Mouse (Mus musculus) urinary bladder, postnatal 36 days (tissue): ENCODE results near the gene Slc34a3.

ENCODE experiments used
- DNase-seq, 2 experiments: peaks; one replicate each; pipeline ENCODE4 v3.0.0; 2022; ENCODE audit warnings: low spot score in 2 of 2, mixed read lengths in 1 of 2

The Slc34a3 gene

DNA sequence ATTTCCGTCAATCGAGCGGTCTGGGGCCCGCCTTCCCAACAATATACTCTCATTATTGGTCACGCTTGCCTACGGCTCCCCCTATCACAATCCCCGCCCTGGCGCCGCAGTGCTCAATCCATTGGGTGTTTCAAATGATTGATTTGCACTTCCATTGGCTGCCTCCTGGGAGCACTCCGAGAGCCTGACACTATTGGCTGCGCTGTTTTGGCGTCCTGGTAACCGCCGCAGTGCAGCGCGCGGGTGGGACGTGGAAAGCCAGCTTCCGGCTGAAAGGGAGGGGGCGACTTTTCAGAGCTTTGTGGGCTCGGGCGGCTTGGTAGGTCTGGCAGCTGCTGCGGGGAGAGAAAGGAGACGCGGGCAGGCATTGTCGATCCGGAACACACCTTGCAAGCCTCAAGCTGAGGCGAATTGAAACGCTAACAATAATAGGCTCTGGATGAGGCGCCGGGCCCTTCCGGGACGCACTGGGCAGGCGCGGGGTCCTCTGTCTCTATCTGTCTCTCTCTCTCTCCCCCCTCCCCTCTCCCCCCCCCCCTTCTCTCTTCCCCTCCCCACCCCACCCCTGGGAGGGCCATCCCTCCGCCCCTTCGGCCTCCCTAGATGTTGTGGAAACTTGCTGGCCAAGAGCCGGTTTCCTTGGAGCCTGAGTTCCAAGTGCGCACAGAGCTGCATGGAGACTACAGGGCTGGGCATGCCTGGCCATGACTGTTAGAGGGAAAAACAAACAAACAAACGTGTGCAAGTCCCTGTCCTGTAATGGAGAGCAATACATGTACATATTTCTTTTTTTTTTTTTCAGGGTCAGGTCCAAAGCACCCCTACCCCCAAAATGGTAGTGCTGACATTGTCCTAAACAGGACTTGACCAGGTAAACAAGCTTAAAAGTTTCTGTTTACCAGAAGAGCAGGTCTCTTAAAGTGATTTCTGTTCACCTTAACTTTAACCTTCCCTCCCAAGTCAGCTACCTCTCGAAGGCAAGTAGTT lies 9.1 kb downstream of the Slc34a3 start:
- peak; percentile 94 to 98 for DNase-seq

- DNase-seq = no peak
Observed at GRCm38 (mm10) chr2:25224492-25224765, 9.7 kb downstream of the Slc34a3 start, which contains the start of gene Tubb4b. TSS of gene Tubb4b (minus strand) at chr2:25224702.

- DNase-seq = peak; percentile 82 to 87
Observed at GRCm38 (mm10) chr2:25223681-25224491, 10.3 kb downstream of the Slc34a3 start.

- DNase-seq = no peak
Observed at GRCm38 (mm10) chr2:25221331-25221772, 12.8 kb downstream of the Slc34a3 start.

- no peak for DNase-seq
Observed at GRCm38 (mm10) chr2:25218445-25218844, 15.7 kb downstream of the Slc34a3 start, which contains the start of gene Fam166a. TSS of gene Fam166a (plus strand) at chr2:25218745.

GRCm38 (mm10) chr2:25217666-25218065 lies 16.5 kb downstream of the Slc34a3 start:
- no peak for DNase-seq

- DNase-seq = no peak
Observed at GRCm38 (mm10) chr2:25214444-25214843, 19.7 kb downstream of the Slc34a3 start, which contains the start of gene Stpg3. TSS of gene Stpg3 (minus strand) at chr2:25214637.

DNA sequence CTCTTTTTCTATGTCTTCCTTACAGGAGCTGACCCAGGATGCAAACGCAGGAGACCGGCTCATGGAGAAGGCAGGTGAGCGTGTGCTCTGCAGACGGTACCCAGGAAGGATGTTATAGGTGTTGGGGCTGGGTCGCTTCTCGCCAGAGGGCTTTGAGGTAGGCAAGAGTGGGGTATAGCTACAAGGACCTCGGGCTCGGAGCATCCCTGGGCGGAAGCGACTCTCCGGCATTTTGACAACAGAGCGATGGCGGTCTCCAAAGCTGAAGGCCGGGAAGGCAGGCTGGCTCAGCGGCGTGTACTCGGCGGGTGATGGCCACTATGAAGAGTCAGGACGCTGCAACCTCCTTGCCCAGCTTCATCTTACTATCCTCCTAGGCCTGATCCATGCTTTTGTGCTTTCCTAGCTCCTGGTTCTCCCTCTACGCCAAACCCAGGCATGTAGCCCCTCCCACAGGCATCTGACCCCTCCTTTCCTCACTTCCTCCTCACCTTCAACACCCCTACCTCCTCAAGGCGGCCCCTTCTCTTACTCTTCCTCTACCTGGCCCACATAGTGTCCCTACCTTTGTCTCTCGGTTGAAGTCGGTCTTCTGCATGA lies 20.8 kb downstream of the Slc34a3 start:
- DNase-seq = no peak

DNA sequence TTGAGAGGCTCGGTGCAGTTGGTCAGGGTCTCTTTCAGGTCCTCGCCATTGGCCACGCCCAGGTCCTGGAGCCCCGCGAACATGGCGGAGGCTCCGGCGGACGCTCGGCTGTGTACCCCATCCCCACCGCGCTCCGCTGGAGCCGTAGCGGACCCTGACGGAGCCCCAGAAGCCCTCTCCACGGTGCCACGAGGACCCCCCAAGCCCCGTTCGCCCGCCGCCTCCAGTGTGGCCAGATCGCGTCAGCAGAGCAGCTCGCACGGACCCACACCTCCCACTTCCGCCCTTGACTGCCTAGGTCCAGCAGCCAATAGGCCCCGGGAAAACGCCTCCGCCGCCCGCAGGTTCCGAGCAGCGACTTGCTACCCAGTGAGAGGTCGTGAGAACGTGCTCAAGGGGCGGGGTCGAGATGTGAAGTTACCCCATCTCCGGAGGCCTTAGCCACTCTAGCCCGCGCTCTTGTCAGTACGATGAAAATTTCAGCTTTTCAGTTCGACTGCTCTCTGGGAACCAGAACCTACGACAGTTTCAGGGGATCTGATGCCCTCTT lies 23.0 kb downstream of the Slc34a3 start, which contains the start of gene Nelfb:
TSS of gene Nelfb (minus strand) at position 369 of the 550 bp plus-strand sequence.
- DNase-seq = peak; percentile 89 to 92

GRCm38 (mm10) chr2:25210686-25211085 lies 23.5 kb downstream of the Slc34a3 start:
- no peak for DNase-seq

DNA sequence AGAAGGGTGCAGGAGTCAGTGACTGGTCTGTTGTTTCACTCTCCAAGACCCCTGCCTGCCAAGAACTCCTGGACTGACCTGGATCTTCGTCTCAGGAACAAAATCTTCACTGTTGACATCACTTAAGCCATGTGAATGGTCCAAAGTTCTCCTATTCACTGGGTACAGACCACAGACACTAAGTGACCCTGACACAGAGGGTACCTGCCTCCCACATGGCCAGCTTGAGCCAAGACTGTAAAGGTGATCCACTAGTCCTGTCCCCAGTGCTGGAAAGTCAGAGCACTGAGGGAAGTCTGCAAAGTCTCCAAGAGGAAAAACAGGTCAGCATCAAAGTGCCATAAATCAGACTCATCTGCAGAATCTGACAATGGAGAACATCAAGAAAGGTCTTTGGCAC lies 26.6 kb downstream of the Slc34a3 start:
- DNase-seq = no peak

- no peak for DNase-seq
Observed at GRCm38 (mm10) chr2:25203631-25204214, 30.4 kb downstream of the Slc34a3 start.

GRCm38 (mm10) chr2:25200631-25201030 lies 33.5 kb downstream of the Slc34a3 start:
- no peak for DNase-seq

GRCm38 (mm10) chr2:25197946-25198345 lies 36.2 kb downstream of the Slc34a3 start:
- DNase-seq = no peak

- no peak for DNase-seq
Observed at GRCm38 (mm10) chr2:25197191-25197590, 37.0 kb downstream of the Slc34a3 start.

- DNase-seq = peak; percentile 79 to 83
Observed at GRCm38 (mm10) chr2:25196172-25196954, 37.8 kb downstream of the Slc34a3 start, which contains the start of gene Tor4a. TSS of gene Tor4a (minus strand) at chr2:25196886.

DNA sequence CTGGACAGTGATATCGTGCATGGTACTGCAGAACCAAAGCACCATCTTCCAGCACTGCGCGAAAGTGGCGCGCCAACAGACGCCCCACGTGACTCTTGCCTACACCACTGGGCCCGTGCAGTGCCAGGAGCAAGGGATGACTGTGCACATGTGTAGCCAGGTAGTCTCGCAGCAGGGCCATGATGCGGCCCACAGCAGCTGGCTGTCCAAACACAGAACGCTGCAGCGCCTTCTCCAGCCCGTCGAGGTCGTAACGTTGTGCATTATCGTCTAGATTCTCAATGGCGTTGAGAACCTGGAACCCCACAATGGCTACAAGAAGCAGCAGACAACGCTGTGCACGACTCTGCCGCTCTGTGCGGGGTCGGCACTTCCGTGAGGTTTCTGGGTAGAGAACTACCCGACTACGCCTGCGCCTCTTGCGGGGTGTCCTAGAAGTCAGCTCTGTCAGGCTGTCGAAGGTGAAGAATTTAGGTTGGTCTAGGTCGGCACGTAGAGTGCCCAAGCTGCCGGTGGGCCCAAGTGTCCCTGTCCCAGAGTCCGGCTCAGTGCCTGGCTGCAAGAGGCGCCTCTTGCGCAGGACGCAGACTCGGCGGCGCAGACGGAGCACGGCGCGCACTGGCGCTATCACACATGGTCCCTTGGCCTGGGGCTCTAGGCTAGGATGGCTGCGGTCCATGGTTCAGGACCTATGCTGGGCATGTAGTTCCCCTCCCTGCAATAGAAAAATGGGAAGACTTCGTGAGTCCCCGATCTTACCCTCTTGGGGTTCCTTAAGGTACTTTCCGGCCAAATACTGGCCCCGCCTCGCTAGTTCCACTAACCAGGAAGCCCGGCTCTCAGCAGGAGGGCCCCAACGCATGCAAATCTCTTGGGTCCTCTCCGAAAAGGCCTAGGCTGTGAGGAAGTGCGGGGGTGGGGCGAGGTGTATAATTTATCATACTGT lies 38.7 kb downstream of the Slc34a3 start:
- DNase-seq = peak in 1 of 2 experiments; percentile 80

DNA sequence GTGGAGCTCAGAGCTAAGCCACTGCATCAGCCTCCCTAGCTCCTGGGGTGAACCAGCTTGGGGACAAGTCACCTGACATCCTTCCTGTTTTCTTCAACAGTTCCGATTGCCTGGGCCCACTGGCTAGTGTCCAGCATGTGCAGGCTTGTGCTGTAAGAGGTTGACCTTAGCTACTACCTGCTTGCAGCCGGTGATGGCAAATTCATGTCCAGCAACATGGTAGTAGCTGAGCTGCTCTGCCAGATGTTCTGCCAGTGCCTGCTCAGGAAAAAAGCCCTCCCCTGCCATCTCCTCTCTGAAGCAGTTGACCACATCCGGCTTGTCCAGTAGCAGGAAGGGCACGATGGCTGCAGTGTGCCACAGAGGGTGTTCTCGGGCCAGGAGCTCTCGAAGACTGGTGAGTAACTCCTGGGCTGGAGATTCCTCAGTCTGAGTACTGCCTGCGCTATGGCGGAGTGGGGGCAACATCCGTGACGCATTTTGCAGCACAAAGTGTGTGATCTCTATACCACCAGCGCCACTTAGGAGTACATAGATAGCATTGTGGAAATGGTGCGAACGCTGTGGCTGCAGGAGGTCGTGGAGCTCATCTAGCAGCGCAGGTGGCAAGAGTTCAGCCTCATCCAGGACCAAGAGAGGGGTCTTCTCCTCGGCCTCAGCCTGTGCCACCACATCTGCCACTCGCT lies 39.5 kb downstream of the Slc34a3 start:
- no peak for DNase-seq
